ENCODE assay signal across 17 mouse cellular contexts in genomic region chr5:73913116-73913515, GRCm38 (mm10).
DNase-seq lines count a peak whose midpoint lies in the region; ATAC-seq and TF ChIP-seq lines count a peak whose summit lies in the region.
"Had no signal": no experiment of that assay in that cellular context is flagged by ENCODE, and none has a peak within 500 bp of the region (broad histone marks: within the 10 kb centered on the region; RNA-seq: fewer than 3 reads in every experiment).

No protein-coding gene starts in this region.

- H3K27ac ChIP-seq in hindbrain, embryonic 10.5 days, result no peak overlapping the region
- H3K27ac ChIP-seq in hindbrain, embryonic 14.5 days, result no peak overlapping the region
- H3K27ac ChIP-seq in lung, embryonic 14.5 days (ENCODE audit: low read depth), result no peak overlapping the region
- no peak overlapping the region for H3K27ac ChIP-seq in hindbrain, embryonic 16.5 days (ENCODE audit: low read depth, low read length)
- H3K27ac ChIP-seq: embryonic facial prominence, embryonic 13.5 days; forebrain, embryonic 15.5 days; heart, adult 2 months; liver, embryonic 14.5 days; midbrain, embryonic 10.5 days had no signal

- no peak overlapping the region for H3K4me2 ChIP-seq in hindbrain, embryonic 14.5 days (replicated peaks)
- H3K4me2 ChIP-seq in lung, embryonic 14.5 days, result no peak overlapping the region
- no peak overlapping the region for H3K4me2 ChIP-seq in hindbrain, embryonic 16.5 days (ENCODE audit: low read length)
- H3K4me2 ChIP-seq: embryonic facial prominence, embryonic 13.5 days; forebrain, embryonic 15.5 days had no signal

- ATAC-seq in hindbrain, embryonic 14.5 days (ENCODE audit: low FRiP score), result no peak
- ATAC-seq in lung, embryonic 14.5 days (ENCODE audit: insufficient read depth), result peak; percentile 75
- peak; percentile 68 for ATAC-seq in hindbrain, embryonic 16.5 days
- ATAC-seq in erythroid progenitor cell, adult 5-6 weeks (replicated peaks; ENCODE audit: low FRiP score, poor library complexity, severe bottlenecking), result no peak
- ATAC-seq: CD4-positive, CD25-positive, alpha-beta regulatory T cell, adult 4 months; forebrain, embryonic 15.5 days; intestine, embryonic 16.5 days had no signal

- 49% methylated on average over 6 of the region's 6 CpGs for WGBS in hindbrain, embryonic 10.5 days
- WGBS in hindbrain, embryonic 14.5 days, result 29% methylated on average over 6 of the region's 6 CpGs
- 38% methylated on average over 6 of the region's 6 CpGs for WGBS in lung, embryonic 14.5 days
- WGBS in hindbrain, embryonic 16.5 days, result 38% methylated on average over 6 of the region's 6 CpGs

- H3K4me3 ChIP-seq in hindbrain, embryonic 10.5 days, result no peak overlapping the region
- no peak overlapping the region for H3K4me3 ChIP-seq in hindbrain, embryonic 14.5 days (replicated peaks; ENCODE audit: low read length)
- no peak overlapping the region for H3K4me3 ChIP-seq in lung, embryonic 14.5 days (ENCODE audit: low read depth, low read length)
- no peak overlapping the region for H3K4me3 ChIP-seq in hindbrain, embryonic 16.5 days (ENCODE audit: low read length)
- H3K4me3 ChIP-seq: embryonic facial prominence, embryonic 13.5 days; forebrain, embryonic 15.5 days; heart, adult 2 months; midbrain, embryonic 10.5 days had no signal

- no peaks in the 10 kb centered on the region for H3K36me3 ChIP-seq in hindbrain, embryonic 10.5 days
- no peaks in the 10 kb centered on the region for H3K36me3 ChIP-seq in hindbrain, embryonic 14.5 days (replicated peaks; ENCODE audit: control insufficient read depth, insufficient read depth)
- no peaks in the 10 kb centered on the region for H3K36me3 ChIP-seq in lung, embryonic 14.5 days (ENCODE audit: insufficient read depth)
- H3K36me3 ChIP-seq in hindbrain, embryonic 16.5 days (ENCODE audit: control insufficient read depth, insufficient read depth, low read length), result no peaks in the 10 kb centered on the region
- H3K36me3 ChIP-seq: embryonic facial prominence, embryonic 13.5 days; forebrain, embryonic 15.5 days; midbrain, embryonic 10.5 days had no signal

- no peaks in the 10 kb centered on the region for H3K9me3 ChIP-seq in hindbrain, embryonic 10.5 days
- no peaks in the 10 kb centered on the region for H3K9me3 ChIP-seq in hindbrain, embryonic 14.5 days (ENCODE audit: control insufficient read depth, low read length)
- H3K9me3 ChIP-seq in lung, embryonic 14.5 days (ENCODE audit: low read depth, low read length), result no peaks in the 10 kb centered on the region
- 0 out of 2 replicates have a peak, but pooled peaks cover 2% of the 10 kb centered on the region for H3K9me3 ChIP-seq in hindbrain, embryonic 16.5 days (ENCODE audit: control insufficient read depth, low read length)
- H3K9me3 ChIP-seq: embryonic facial prominence, embryonic 13.5 days; forebrain, embryonic 15.5 days; midbrain, embryonic 10.5 days had no signal

- H3K9ac ChIP-seq in hindbrain, embryonic 14.5 days, result no peak overlapping the region
- no peak overlapping the region for H3K9ac ChIP-seq in lung, embryonic 14.5 days
- H3K9ac ChIP-seq in hindbrain, embryonic 16.5 days (ENCODE audit: low read depth, low read length), result no peak overlapping the region
- H3K9ac ChIP-seq: embryonic facial prominence, embryonic 13.5 days; forebrain, embryonic 15.5 days; liver, embryonic 14.5 days had no signal

- peak; percentile 49 for DNase-seq in hindbrain, embryonic 10.5 days (ENCODE audit: low spot score)
- DNase-seq in hindbrain, embryonic 14.5 days (ENCODE audit: low spot score), result no peak
- peak; percentile 78 for DNase-seq in lung, embryonic 14.5 days
- DNase-seq in lung, postnatal 14 days, result no peak
- peak; percentile 67 for DNase-seq in adipocyte (ENCODE audit: low spot score)
- DNase-seq: cerebellum, adult 8-10 months; heart, adult 2 months; layer of hippocampus, postnatal 36 days; right cerebral cortex, postnatal 4 days had no signal

- no peak for TF ChIP-seq CTCF in lung, embryonic 14.5 days (IDR thresholded peaks at IDR 0.05; ENCODE audit: low read depth)

- H3K4me1 ChIP-seq in hindbrain, embryonic 10.5 days (replicated peaks), result peaks cover 10% of the 10 kb centered on the region
- H3K4me1 ChIP-seq in hindbrain, embryonic 14.5 days (replicated peaks; ENCODE audit: control insufficient read depth, insufficient read depth, low read length), result no peaks in the 10 kb centered on the region
- no peaks in the 10 kb centered on the region for H3K4me1 ChIP-seq in lung, embryonic 14.5 days (ENCODE audit: insufficient read depth)
- no peaks in the 10 kb centered on the region for H3K4me1 ChIP-seq in hindbrain, embryonic 16.5 days (ENCODE audit: control insufficient read depth, insufficient read depth, low read depth, low read length)
- H3K4me1 ChIP-seq: forebrain, embryonic 15.5 days had no signal

- H3K27me3 ChIP-seq in hindbrain, embryonic 10.5 days (ENCODE audit: insufficient read depth, poor library complexity, severe bottlenecking), result no peaks in the 10 kb centered on the region
- H3K27me3 ChIP-seq in hindbrain, embryonic 14.5 days (ENCODE audit: control insufficient read depth, insufficient read depth, low read length), result no peaks in the 10 kb centered on the region
- H3K27me3 ChIP-seq in lung, embryonic 14.5 days (ENCODE audit: insufficient read depth, low read length), result no peaks in the 10 kb centered on the region
- no peaks in the 10 kb centered on the region for H3K27me3 ChIP-seq in hindbrain, embryonic 16.5 days (replicated peaks; ENCODE audit: control insufficient read depth, insufficient read depth, low read length)
- H3K27me3 ChIP-seq: forebrain, embryonic 15.5 days had no signal

Comparison
In these comparisons a context has a peak if more than half of its experiments do, and no peak if none do; other contexts are left out.
1. DNase-seq: peak in hindbrain, embryonic 10.5 days (single experiment), lung, embryonic 14.5 days (single experiment) and adipocyte (single experiment); none in hindbrain, embryonic 14.5 days (single experiment) and lung, postnatal 14 days (single experiment).
2. ATAC-seq: peak in lung, embryonic 14.5 days (single experiment) and hindbrain, embryonic 16.5 days (single experiment); none in hindbrain, embryonic 14.5 days (single experiment) and erythroid progenitor cell, adult 5-6 weeks (single experiment).